Mouse (Mus musculus) myocyte (in vitro differentiated cells): ENCODE measurements around the gene Pdia2.

Experiments used
- POLR2A ChIP-seq: IDR thresholded peaks from one replicate; pipeline ENCODE4 v1.6.1; 2011; ENCODE audit warnings: low read depth, mild to moderate bottlenecking, control low read depth, moderate library complexity; ENCODE audit not compliant: insufficient read length
- TCF12 ChIP-seq: IDR thresholded peaks from one replicate; pipeline ENCODE4 v1.6.1; 2011; ENCODE audit warnings: mild to moderate bottlenecking, control low read depth; ENCODE audit not compliant: poor library complexity, insufficient read depth, severe bottlenecking

DNA sequence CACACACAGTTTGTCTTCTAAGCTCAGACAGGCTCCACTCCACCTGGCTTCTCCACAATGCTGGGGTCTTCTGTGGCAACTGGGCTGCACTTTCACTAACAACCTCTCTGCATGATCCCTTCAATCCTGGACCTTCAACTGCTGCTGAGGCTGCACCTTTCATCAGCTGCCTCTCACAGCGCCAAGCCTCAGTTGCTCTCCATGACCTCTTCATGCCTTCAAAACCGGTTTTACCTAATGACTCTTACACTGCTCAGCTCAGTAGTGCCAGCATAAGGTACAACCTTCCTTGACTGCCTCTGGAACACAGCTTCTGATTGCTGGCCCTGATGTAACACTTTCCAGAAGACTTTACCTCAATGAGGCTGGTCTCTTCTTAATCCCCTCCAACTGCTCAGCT, 22.6 kb upstream of the Pdia2 start:
- TF ChIP-seq POLR2A (no peak), TCF12 (no peak)
